Mouse (Mus musculus) MEL-GATA-1-ER (cell line): ENCODE results near the gene Nek3.

Source experiments
- DNase-seq: peaks from one replicate; pipeline ENCODE4 v3.0.0-alpha.2; 2012; ENCODE audit warnings: low read depth; ENCODE audit errors: extremely low read depth

The Nek3 gene

DNA sequence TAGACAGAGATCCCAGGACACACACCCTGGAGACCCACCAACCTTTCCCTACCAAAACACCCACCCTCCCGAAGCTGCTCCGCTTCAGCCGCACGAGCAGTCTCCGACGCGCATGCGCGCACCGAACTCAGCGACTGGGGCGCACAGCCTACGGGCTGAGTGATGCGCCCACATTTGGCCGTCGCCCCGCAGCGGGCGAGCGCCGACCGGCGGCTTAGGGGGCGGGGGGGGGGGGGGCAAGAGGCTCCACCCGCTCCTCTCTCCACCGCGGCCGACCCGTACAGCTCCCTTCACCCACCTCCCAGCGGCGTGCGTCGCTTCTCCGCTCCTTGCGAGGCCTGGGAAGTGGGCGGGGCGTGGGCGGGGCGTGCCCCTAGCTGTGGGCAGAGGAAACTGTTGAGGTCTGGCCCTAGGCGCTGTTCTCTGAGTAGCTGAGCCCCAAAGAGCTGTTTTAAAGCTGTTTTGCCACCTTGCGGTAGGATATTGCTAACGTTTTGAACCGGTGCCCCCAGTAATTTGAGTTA is at the start of gene Nek3:
Nek3 (minus strand) TSS at position 356 of the 524 bp plus-strand sequence.
- peak; percentile 72 for DNase-seq

GRCm38 (mm10) chr8:22214826-22215225 is 48.6 kb upstream of the Nek3 start:
- no peak for DNase-seq

DNA sequence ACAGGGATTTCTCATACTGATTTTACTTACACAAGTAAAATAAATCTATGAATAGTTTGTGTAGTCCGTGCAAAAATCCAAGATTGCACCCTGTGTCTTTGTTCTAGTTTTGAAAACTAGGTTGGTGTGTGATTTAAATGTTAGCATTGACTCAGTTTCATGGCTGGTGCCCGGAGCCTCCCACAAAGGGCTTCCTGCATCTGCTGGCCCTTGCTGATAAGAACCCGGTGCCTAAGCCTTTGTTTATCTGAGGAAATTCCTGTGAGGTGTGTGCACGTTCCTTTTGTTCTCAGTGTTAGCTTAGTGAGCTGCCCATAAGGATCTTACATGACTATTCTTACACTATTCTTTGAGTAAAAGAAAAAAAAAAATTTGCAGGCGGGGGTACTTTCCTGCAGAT is 42.8 kb upstream of the Nek3 start:
- DNase-seq, result peak; percentile 74

DNA sequence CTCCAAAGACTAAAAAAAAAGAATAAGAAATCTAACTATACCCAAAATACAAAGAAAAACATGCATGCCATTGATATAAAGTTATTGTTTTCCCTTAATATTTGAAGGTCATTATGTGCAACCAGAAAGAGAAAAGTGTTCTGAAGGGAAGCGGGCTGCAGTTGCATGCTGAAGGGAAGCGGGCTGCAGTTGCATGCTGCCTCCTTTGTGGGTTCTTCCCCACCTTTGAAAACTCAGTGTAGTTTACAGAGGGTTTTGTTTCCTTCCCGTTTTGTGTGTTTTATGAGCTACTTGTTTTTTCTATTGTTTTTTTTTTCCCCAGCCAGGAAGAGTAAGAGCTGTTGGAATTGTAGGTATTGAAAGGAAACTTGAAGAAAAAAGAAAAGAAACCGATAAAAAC is 41.3 kb upstream of the Nek3 start:
- no peak for DNase-seq

- no peak for DNase-seq
Observed at GRCm38 (mm10) chr8:22199481-22199880, 33.2 kb upstream of the Nek3 start.

DNA sequence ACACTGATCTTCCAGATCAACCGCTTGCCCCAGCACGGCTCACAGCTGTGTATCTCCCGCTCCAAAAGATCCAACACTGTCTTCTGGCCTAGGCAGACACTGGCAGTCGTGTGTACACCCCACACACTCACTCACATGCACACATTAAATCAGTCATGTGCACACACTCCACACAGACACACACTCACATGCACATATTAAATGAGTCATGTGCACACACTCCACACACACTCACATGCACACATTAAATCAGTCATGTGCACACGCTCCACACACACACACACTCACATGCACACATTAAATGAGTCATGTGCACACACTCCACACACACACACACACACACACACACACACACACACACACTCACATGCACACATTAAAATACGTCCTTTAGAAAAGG is 31.7 kb upstream of the Nek3 start:
- no peak for DNase-seq

- peak; percentile 44 for DNase-seq
Observed at GRCm38 (mm10) chr8:22193432-22194010, 27.3 kb upstream of the Nek3 start.

- DNase-seq, result peak; percentile 50
Observed at GRCm38 (mm10) chr8:22192660-22193431, 26.6 kb upstream of the Nek3 start, which contains the start of gene Vps36. TSS of gene Vps36 (plus strand) at chr8:22192809.

GRCm38 (mm10) chr8:22185431-22186397 is 19.5 kb upstream of the Nek3 start, which contains the start of gene Ckap2:
TSS of gene Ckap2 (minus strand) at chr8:22185819.
- peak; percentile 62 for DNase-seq

- DNase-seq, result peak; percentile 58
Observed at GRCm38 (mm10) chr8:22184884-22185283, 18.6 kb upstream of the Nek3 start.

DNA sequence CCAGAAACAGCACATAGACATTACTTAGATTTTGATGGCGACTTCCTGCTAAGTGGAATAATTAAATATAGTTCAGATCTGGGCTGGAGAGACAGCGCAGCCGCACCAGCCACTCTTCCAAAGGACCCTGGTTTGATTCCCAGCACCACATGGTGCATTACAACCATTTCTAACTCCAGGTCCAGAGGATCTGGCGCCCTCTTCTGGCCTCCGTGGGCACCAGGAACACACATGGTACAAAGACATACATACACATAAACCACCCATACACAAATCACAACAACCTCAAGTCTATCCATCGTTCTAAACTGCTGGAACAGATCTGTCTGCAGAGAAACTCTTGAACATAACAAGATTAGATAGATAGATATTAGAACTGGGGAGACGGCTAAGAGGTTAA is 9.7 kb upstream of the Nek3 start:
- DNase-seq, result no peak

GRCm38 (mm10) chr8:22169167-22169566 is 2.9 kb upstream of the Nek3 start:
- DNase-seq, result no peak

- DNase-seq, result no peak
Observed at GRCm38 (mm10) chr8:22165251-22166079, 770 bp downstream of the Nek3 start.

- DNase-seq, result no peak
Observed at GRCm38 (mm10) chr8:22164431-22164830, 1.8 kb downstream of the Nek3 start.

GRCm38 (mm10) chr8:22162206-22162605 is 4.0 kb downstream of the Nek3 start:
- no peak for DNase-seq

DNA sequence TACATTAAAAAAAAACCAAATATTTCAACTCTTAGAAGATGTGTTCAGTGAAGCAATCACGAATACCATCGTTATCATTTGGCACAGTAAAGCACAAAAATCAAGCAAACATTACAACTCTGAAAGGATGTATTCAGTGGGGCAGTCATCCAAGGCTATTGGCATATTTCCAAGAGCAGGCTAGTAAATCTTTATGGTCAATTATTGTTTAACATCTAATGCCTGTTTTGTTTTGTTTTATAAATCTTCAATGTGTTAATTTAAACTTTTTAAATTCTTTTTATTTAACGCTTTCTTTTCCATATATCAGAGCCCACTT is 15.9 kb downstream of the Nek3 start:
- DNase-seq, result no peak

GRCm38 (mm10) chr8:22149643-22150344 is 16.4 kb downstream of the Nek3 start:
- DNase-seq, result no peak

DNA sequence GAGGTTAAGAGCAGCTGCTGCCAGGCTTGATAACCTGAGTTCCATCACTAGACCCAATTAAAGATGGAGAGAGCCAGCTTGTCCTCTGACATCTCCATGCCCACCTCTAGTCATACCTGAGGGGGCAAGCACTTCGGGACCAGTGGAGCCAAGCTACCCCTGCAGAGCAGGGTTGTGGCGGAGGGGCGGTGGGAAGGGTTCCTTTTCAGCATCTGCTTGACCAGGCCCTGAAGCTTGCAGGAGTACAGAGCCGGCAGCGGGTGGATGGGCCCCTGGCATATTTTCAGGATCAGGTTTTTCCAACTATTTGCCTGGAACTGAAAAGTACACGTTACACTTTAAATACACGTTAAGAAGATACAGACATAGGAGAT is 17.9 kb downstream of the Nek3 start:
- no peak for DNase-seq

DNA sequence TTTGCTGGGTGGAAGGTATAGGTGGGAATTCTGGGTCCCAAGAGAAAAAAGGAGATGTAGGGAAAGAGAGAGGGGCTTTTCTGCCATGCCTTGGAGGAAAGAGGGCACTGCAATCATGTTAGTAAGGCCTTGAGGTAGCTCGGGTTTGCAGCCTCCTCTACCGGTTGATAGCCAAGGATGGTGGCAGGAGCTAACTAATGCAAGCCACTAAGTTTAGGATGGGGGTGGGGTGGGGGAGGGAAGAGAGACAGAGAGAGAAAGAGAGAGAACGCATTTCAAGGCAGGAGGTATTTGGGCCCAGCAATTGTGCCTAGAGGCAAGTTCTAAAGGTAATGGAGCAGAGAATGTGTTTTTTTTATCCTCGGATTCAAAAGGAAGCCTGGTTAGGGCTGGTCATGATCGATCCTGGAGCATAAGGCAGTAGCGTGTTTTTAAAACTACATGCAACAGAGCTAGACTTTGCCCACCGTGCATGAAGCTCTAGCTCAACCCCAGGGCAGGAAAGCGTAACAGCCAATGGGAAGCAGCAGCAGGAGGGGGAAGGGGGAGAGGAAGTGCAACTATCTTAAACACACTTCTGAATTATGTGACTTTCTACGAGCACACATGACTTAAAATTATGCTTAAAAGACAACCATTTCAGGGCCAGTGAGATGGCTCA is 18.4 kb downstream of the Nek3 start:
- no peak for DNase-seq

DNA sequence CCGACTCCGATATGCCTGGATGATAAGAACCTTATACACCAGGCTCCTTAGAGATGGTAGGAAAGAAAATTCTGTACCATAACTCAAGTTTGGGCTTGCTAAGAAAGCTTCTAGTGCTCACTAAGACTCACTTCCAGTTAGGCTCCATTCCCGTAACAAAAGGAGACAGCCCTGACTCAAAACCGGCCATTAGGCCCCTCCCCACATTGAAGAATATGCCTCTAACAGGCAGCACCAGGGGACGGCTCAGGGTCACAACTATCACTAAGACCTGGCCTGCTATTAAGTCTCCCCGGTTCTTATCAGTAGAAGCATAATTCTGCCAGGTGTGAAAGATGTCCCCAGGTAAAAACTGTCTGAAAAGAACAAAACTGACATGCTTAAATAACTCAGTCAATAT is 20.4 kb downstream of the Nek3 start:
- DNase-seq, result no peak
